Mouse (Mus musculus): Measurements from ENCODE around the gene Cdh23.

The Cdh23 gene

GRCm38 (mm10) chr10:60278786-60279185 is 417.5 kb downstream of the Cdh23 start:
- no peak for DNase-seq

GRCm38 (mm10) chr10:60278006-60278399 is 418.3 kb downstream of the Cdh23 start:
- DNase-seq: no peak

DNA sequence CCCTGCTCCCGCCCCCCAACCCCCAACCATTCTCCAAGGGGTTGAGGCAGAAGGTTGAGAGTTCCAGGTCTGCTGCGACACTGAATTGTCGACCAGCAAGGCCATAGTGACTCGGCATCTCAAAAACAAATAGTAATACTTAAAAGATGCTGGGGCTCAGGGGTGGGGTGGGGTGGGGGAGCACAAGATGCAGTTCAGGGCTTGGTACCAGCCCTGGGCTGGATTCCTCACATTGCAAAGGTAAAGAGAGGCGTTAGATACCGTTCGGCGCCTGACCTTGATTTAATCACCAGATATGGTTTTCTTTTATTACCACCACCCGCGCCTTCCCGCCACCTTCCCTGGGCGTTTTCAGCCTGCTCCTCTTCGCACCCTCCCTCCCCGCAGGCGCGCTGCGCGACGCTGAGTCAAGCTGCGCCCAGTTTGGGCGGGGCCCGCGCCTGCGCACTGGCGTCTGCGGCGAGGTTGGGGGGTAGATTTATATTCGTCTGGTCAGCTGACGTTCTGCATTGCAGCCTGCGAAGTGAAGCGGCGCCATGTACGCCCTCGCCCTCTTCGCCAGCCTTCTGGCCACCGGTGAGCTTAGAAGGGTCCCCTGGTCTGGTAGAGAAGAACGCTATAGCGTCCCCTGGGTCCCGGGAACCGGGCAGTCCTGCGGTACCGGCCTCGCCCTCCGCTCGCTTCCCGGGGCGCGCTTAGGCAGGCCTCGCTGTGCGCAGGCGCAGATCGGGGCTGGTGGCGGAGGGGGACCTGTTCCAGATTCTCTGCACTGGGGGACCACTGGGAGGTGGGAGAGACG is 418.9 kb downstream of the Cdh23 start, which contains the start of gene Psap:
Gene Psap (plus strand): TSS at position 421 of the 799 bp plus-strand sequence.
- DNase-seq: peak; percentile 94 to 97

- DNase-seq: no peak
Measured at GRCm38 (mm10) chr10:60273382-60273781, 422.9 kb downstream of the Cdh23 start.

GRCm38 (mm10) chr10:60272241-60272640 is 424.0 kb downstream of the Cdh23 start:
- no peak for DNase-seq

GRCm38 (mm10) chr10:60271015-60271414 is 425.3 kb downstream of the Cdh23 start:
- no peak for DNase-seq

DNA sequence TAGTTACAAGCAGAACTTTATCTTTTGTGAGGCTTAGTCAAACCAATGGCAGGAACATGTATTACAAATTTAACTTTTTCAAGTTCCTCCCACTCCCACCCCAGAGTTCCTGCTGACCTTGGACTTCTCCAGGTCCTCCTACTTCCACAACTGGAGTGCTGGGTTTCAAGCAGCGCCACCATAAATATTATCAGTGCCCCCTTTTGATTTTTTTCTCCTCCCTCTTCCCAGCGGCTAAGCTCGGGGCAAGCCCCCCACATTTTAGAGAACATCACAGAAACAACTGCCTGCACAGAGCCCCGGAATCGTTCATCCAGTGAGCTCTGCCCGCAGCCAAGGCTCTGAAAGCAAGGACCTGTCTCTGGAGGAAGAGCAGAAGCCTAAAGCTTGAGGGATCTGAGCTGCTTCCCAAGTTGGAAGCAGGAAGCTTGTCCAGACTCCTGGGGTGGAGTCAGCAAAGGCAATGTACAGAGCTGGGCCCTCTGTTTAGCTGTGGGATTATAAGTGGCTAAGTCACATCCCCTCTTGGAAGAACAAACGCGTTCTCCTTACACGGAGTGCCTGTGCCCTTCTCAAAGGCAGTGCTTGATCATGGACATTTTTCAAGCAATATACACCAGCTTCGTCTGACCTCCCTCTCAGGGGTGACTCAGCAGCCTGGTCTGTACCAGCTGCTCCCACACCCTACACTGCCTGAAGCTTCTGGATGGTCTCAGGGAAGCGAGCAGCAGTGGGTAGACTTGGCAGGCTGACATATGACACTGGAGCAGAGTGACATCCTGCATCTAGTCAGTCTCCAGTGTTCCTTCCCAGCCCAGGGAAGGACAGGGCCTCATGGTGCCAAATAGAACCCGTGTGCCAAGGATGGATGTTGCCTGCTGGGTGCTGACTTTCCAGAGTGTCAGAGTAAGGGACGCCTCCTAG is 426.9 kb downstream of the Cdh23 start:
- no peak for DNase-seq

DNA sequence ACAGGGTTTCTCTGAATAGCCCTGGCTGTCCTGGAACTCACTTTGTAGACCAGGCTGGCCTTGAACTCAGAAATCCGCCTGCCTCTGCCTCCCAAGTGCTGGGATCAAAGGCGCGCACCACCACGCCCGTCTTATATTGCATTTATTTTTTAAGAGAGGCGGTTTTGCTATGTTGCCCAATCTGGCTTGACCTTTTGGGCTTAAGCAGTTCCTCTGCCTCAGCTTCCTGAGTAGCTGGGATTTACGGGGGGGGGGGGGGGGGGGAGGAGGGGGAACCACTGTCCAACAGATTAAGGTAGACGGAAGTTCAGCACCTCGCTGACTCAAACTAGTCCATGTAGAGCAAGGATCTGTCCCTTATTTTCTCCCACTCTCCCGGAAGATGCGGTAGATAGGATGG is 427.6 kb downstream of the Cdh23 start:
- no peak for DNase-seq

DNA sequence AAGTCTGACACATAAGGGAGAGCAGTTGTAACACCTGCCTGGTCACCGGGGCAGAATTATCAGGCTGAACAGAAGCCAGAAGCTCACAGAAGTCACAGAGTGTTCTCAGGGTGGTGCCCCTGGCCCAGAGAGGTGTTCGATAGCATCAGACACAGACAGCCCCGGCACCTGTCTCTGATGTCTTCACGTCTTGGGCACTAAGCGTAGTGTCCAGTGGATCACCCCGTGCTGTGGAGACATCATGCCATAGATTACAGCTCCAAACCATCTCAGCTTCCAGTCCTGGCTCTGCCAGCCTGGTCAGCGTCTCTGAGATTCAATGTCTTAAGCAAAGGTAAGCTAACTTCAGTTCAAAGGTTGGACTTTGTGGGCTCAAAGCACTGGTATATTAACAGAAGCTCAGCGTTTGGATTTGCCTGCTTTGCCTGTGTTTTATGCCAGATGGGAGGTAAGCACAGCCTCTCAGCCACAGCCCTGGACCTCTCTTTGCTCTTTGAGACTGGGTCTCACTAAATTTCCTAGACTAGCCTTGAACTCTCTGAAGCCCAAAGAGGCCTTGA is 429.4 kb downstream of the Cdh23 start:
- DNase-seq: no peak

- no peak for DNase-seq
Measured at GRCm38 (mm10) chr10:60265252-60265651, 431.0 kb downstream of the Cdh23 start.

- DNase-seq: no peak
Measured at GRCm38 (mm10) chr10:60263351-60263750, 432.9 kb downstream of the Cdh23 start.

DNA sequence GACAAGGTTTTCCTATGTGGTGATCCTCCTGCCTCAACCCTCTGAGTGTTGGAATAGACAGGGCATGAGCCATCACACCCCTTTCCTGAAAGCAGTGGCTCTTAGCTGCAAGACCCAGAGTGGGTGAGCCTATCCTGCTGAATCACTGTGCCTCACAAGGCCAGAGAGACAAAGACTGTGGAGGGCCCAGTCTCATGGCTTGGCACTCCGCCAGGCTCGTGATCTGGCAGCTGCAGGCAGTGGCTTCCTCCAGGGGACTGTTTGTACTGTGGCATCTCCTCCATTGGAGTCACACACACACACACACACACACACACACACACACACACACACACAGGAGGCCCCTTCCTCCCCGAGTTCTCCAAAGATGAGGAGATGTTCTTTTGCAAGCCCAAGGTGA is 433.9 kb downstream of the Cdh23 start:
- DNase-seq: peak; percentile 37 to 49

DNA sequence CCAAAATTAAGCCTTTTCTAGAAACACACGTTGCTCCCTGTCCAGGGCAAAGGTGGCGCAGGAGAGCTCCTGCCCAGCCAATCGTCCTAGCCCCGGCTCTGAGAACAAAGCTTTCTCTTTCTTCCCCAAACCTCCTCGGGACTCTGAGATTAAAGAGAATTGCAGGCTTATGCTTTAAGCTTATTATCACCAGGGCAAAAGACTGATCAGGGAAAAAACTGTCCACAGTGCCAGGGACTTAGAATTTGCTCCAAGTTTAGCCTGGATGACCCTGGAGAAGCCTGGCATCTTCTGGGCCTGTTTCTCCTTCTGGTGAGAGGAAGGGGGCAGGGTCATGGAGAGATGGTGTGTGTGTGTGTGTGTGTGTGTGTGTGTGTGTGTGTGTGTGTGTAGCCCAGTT is 434.8 kb downstream of the Cdh23 start:
- DNase-seq: no peak

GRCm38 (mm10) chr10:60260557-60261294 is 435.6 kb downstream of the Cdh23 start:
- DNase-seq: no peak

GRCm38 (mm10) chr10:60257261-60257825 is 438.9 kb downstream of the Cdh23 start:
- DNase-seq: no peak

DNA sequence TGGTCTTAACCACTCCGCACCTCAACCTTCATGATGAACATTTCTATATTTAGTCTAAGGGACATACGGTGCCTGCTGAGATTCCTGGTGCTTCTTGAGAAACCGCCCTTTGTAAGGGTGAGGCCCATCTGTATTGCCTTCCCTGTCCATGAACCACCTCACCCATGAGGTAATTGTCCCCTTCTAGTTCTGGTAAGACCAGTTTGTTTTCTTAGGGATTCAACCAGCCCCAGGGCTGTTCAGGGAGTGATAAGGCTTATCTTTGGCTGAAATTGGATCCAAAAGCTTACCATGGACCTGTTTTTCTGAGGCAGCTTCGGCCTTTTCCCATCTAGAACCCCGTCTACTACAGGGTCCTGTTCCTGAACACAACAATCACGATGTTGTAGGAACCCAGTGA is 440.2 kb downstream of the Cdh23 start:
- no peak for DNase-seq

Data from cerebellum, adult 18-20 months (tissue).